Mouse (Mus musculus): ENCODE data around the gene Abcc5. TPM values are rescaled to one million over a fixed set of nuclear protein-coding genes. Genes with fewer than 3 reads are reported as not detected.
A peak's percentile ranks its signal among the peaks of the same experiment; 100 is the strongest.
"Not testable (repeated sequence)": the region's sequence is repeated elsewhere in the genome, so short reads cannot be mapped to it uniquely, and the experiment has no call there.

Gene Abcc5
- 59.9 and 60.2 TPM in 2 replicates for polyA plus RNA-seq (2015; fragmentation: Nextera tagmentation; extraction: Ambion mirVana)

DNA sequence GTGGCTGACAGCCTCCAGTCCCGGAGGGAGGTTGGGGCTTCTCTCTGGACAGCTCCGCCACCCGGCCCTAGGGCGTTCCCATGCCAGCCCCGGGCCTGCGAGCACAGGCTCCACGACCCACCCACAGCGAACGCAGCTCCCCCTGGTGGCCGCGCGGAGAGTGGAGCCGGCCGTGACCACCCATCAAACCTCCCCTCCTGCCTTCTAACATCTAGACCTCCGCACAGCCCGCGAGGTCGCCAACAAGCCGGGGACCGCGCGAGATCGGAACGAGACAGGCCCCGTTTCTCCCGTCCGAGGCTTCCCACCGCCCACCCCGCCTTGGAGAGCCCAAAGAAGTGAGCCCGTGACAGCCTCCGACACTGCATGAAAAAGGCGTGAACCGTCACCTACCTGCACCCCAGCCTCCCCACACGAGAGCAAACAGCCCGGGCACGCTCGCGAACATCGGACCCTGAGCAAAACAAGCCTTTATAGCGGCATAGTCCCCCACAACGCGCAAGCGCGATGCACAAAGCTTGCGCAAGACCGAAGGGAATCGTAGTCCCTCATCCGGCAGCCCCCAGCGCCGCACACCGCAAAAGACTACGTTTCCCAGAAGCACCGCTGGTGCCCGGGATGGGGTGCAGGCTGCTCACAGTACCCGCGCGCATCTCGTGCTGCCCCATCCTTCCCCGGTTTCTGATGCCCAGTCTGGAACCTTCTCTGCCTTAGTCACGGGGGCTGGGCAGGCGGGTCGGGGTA, at the start of gene Abcc5:
Abcc5 (minus strand) TSS at position 540 of the 744 bp plus-strand sequence.
- Histone ChIP-seq H3K36me3 (ENCODE audit: control insufficient read depth, insufficient read depth, low read length) (no peaks in the 10 kb centered on the region; the same call in 1 of the 2 replicates), H3K9me3 (replicated peaks; ENCODE audit: control insufficient read depth, low read length) (no peaks in the 10 kb centered on the region), H3K27ac (ENCODE audit: low read length) (peak within 1 kb of the TSS; percentile 57), H3K9ac (ENCODE audit: low read length) (peak within 1 kb of the TSS; percentile 84), H3K4me1 (ENCODE audit: control insufficient read depth, insufficient read depth, low read length) (peaks cover 13% of the 10 kb centered on the region), H3K4me3 (replicated peaks; ENCODE audit: low read length) (peak within 1 kb of the TSS; percentile 84), H3K27me3 (ENCODE audit: control insufficient read depth, insufficient read depth, low read length) (no peaks in the 10 kb centered on the region), H3K4me2 (ENCODE audit: low read depth, low read length) (peak within 1 kb of the TSS; percentile 76)
- under 1% methylated on average over 62 of the region's 62 CpGs for WGBS
- ATAC-seq (ENCODE audit: insufficient read depth, low FRiP score), result peak; percentile 96

DNA sequence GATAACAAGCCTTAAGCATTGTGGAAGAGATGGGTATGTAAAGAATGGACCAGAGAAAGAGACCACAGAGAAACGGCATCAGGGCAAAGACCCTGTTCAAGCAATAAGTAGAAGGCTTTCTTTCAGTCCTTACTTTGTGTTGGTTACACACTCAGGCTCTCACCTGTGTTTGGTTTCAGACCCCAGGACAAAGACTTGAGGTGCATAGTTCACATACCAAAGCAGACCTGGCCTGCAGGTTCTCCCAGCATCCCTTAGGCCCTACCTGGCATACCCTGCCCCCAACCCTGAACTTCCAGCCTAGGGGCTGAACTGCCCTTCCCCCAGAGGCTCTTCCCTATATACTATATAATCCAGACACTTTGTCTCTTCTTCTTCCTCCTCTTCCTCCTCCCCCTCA, 49.1 kb upstream of the Abcc5 start:
- Histone ChIP-seq H3K4me2 (ENCODE audit: low read depth, low read length) (no peak overlapping the region), H3K4me1 (ENCODE audit: control insufficient read depth, insufficient read depth, low read length) (0 out of 2 replicates have a peak, but pooled peaks cover 2% of the 10 kb centered on the region), H3K4me3 (replicated peaks; ENCODE audit: low read length) (no peak overlapping the region), H3K9ac (ENCODE audit: low read length) (no peak overlapping the region), H3K36me3 (ENCODE audit: control insufficient read depth, insufficient read depth, low read length) (no peaks in the 10 kb centered on the region), H3K27ac (ENCODE audit: low read length) (no peak overlapping the region), H3K27me3 (ENCODE audit: control insufficient read depth, insufficient read depth, low read length) (no peaks in the 10 kb centered on the region), H3K9me3 (replicated peaks; ENCODE audit: control insufficient read depth, low read length) (no peaks in the 10 kb centered on the region)
- WGBS, result 76% methylated on average over 1 of the region's 1 CpGs
- ATAC-seq (ENCODE audit: insufficient read depth, low FRiP score), result no peak

DNA sequence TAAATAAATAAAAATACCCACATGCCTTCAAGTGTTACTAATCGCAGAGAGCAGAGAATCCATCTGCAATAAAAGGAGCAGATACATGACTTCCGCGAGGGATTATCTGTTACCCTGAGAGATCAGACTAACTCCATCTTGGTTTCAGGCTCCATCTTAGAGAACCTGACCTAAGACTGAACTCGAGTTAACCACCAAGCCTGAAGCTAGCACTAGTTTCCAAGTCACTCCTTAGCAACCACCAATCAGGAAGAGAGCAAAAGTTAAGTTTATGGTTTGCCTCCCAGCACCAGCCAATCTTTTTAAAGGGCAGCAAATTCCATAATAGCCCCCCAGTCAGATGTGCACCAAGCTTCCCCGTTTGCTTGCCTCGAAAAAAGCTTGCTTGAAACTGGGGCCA, 48.6 kb upstream of the Abcc5 start:
- no peaks in the 10 kb centered on the region for H3K27me3 ChIP-seq (ENCODE audit: control insufficient read depth, insufficient read depth, low read length)
- H3K4me3 ChIP-seq (replicated peaks; ENCODE audit: low read length), result no peak overlapping the region
- H3K9me3 ChIP-seq (replicated peaks; ENCODE audit: control insufficient read depth, low read length), result no peaks in the 10 kb centered on the region
- H3K4me2 ChIP-seq (ENCODE audit: low read depth, low read length), result no peak overlapping the region
- ATAC-seq (ENCODE audit: insufficient read depth, low FRiP score), result no peak
- H3K36me3 ChIP-seq (ENCODE audit: control insufficient read depth, insufficient read depth, low read length), result no peaks in the 10 kb centered on the region
- 78% methylated on average over 6 of the region's 6 CpGs for WGBS
- 0 out of 2 replicates have a peak, but pooled peaks cover 2% of the 10 kb centered on the region for H3K4me1 ChIP-seq (ENCODE audit: control insufficient read depth, insufficient read depth, low read length)
- no peak overlapping the region for H3K27ac ChIP-seq (ENCODE audit: low read length)
- no peak overlapping the region for H3K9ac ChIP-seq (ENCODE audit: low read length)

DNA sequence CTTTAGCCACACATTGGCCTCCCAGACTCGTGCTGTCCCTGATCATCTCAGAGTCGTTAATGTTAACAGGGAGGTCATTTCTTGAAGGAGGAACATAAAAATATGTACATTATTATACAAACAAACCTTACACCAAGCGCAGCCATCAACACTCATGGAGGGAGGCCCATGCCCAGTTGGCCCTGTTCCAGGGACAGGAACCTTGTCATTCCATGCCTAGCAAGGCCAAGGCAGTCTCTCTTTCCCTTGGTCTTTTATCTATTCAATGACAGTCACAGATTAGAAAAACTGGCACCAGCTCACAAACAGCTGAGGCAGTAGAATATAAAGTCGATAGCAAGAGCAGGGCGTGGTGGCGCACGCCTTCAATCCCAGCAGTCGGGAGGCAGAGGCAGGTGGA, 48.0 kb upstream of the Abcc5 start:
- no peak for ATAC-seq (ENCODE audit: insufficient read depth, low FRiP score)
- 0 out of 2 replicates have a peak, but pooled peaks cover 2% of the 10 kb centered on the region for H3K4me1 ChIP-seq (ENCODE audit: control insufficient read depth, insufficient read depth, low read length)
- H3K9me3 ChIP-seq (replicated peaks; ENCODE audit: control insufficient read depth, low read length), result no peaks in the 10 kb centered on the region
- H3K27ac ChIP-seq (ENCODE audit: low read length), result no peak overlapping the region
- no peak overlapping the region for H3K4me2 ChIP-seq (ENCODE audit: low read depth, low read length)
- WGBS, result 87% methylated on average over 8 of the region's 8 CpGs
- no peaks in the 10 kb centered on the region for H3K27me3 ChIP-seq (ENCODE audit: control insufficient read depth, insufficient read depth, low read length)
- no peak overlapping the region for H3K9ac ChIP-seq (ENCODE audit: low read length)
- H3K36me3 ChIP-seq (ENCODE audit: control insufficient read depth, insufficient read depth, low read length), result no peaks in the 10 kb centered on the region
- H3K4me3 ChIP-seq (replicated peaks; ENCODE audit: low read length), result no peak overlapping the region

DNA sequence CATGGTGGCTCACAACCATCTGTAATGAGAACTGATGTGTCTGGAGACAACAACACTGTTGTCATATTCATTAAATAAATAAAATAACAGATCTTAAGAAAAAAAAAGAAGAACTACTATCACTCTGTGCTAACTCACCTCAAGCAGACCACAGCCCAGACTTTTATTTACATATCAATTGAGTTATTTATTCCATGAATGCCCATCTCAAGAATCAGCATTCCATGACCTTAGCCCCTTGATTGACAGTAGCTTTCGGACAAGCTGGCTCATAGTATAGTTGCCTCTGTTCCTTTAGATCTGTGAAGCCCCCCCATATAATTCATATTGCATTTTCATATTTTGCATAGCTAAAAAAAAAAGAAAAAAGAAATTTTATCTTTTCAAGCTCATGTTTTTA, 47.6 kb upstream of the Abcc5 start:
- H3K27ac ChIP-seq (ENCODE audit: low read length), result no peak overlapping the region

DNA sequence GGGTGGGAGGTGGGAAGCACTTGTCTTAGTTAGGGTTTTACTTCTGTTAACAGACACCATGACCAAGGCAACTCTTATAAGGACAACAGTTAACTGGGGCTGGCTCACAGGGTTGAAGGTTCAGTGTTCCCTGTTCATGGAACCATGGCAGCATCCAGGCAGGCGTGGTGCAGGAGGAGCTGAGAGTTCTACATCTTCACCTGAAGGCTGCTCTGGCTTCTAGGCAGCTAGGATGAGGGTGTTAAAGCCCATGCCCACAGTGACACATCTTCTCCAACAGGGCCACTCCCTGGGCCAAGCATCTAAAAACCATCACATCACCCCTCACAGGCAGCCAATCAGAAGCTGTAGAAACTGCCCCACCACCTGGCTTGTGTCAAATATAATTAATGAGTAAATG, 45.5 kb upstream of the Abcc5 start:
- no peak overlapping the region for H3K27ac ChIP-seq (ENCODE audit: low read length)
- 63% methylated on average over 1 of the region's 1 CpGs for WGBS

More for the DNA sequence above, 47.6 kb upstream of the Abcc5 start:
- no peaks in the 10 kb centered on the region for H3K9me3 ChIP-seq (replicated peaks; ENCODE audit: control insufficient read depth, low read length)
- no peak overlapping the region for H3K4me3 ChIP-seq (replicated peaks; ENCODE audit: low read length)
- H3K27me3 ChIP-seq (ENCODE audit: control insufficient read depth, insufficient read depth, low read length), result no peaks in the 10 kb centered on the region
- WGBS, result 80% methylated on average over 1 of the region's 1 CpGs
- H3K4me1 ChIP-seq (ENCODE audit: control insufficient read depth, insufficient read depth, low read length), result 0 out of 2 replicates have a peak, but pooled peaks cover 2% of the 10 kb centered on the region
- no peak for ATAC-seq (ENCODE audit: insufficient read depth, low FRiP score)
- H3K9ac ChIP-seq (ENCODE audit: low read length), result no peak overlapping the region
- no peaks in the 10 kb centered on the region for H3K36me3 ChIP-seq (ENCODE audit: control insufficient read depth, insufficient read depth, low read length)
- no peak overlapping the region for H3K4me2 ChIP-seq (ENCODE audit: low read depth, low read length)

DNA sequence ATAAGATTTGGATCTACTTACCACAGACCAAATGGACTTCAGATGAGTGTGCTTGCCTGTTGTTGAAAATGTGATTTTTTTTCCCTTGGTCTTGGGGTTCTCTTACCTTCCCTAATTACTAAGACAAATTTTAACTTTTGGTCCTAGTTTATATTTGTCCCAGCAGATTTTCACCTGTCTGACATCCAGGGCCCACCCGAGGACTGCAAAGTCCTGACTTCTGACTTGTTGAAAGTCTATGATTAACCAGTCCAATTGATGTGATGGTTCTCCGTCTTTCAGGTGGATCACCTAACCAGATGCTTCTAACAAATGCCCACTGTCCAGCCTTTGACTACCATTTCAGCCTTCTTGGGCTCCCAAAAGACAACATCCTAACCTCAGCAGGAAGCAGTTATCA, 44.8 kb upstream of the Abcc5 start:
- WGBS, result 88% methylated on average over 2 of the region's 2 CpGs

More for the DNA sequence above, 45.5 kb upstream of the Abcc5 start:
- H3K9me3 ChIP-seq (replicated peaks; ENCODE audit: control insufficient read depth, low read length), result no peaks in the 10 kb centered on the region
- H3K4me1 ChIP-seq (ENCODE audit: control insufficient read depth, insufficient read depth, low read length), result no peaks in the 10 kb centered on the region
- H3K4me2 ChIP-seq (ENCODE audit: low read depth, low read length), result no peak overlapping the region
- H3K4me3 ChIP-seq (replicated peaks; ENCODE audit: low read length), result no peak overlapping the region
- H3K27me3 ChIP-seq (ENCODE audit: control insufficient read depth, insufficient read depth, low read length), result no peaks in the 10 kb centered on the region
- no peaks in the 10 kb centered on the region for H3K36me3 ChIP-seq (ENCODE audit: control insufficient read depth, insufficient read depth, low read length)
- H3K9ac ChIP-seq (ENCODE audit: low read length), result no peak overlapping the region
- ATAC-seq (ENCODE audit: insufficient read depth, low FRiP score), result no peak

DNA sequence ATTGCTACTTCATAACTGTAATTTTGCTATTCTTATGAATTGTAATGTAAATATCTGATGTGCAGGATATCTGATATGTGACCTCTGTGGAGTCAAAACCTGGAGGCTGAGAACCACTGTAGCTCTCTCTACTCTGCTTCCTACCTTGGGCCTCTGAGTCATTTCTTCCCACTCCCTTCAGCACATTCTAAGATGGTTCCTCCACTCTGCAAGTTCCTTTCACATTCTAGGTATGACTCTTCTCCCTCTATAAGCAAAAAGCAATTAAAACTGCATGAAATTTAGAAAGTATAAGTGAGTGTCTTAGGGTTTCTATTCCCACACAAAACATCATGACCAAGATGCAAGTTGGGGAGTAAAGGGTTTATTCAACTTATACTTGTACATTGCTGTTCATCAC, 38.5 kb upstream of the Abcc5 start:
- no peaks in the 10 kb centered on the region for H3K27me3 ChIP-seq (ENCODE audit: control insufficient read depth, insufficient read depth, low read length)
- no peak overlapping the region for H3K9ac ChIP-seq (ENCODE audit: low read length)
- H3K9me3 ChIP-seq (replicated peaks; ENCODE audit: control insufficient read depth, low read length), result no peaks in the 10 kb centered on the region
- no peak overlapping the region for H3K27ac ChIP-seq (ENCODE audit: low read length)
- H3K36me3 ChIP-seq (ENCODE audit: control insufficient read depth, insufficient read depth, low read length), result no peaks in the 10 kb centered on the region
- ATAC-seq (ENCODE audit: insufficient read depth, low FRiP score), result no peak
- H3K4me1 ChIP-seq (ENCODE audit: control insufficient read depth, insufficient read depth, low read length), result no peaks in the 10 kb centered on the region
- no peak overlapping the region for H3K4me2 ChIP-seq (ENCODE audit: low read depth, low read length)
- no peak overlapping the region for H3K4me3 ChIP-seq (replicated peaks; ENCODE audit: low read length)

More for the DNA sequence above, 44.8 kb upstream of the Abcc5 start:
- Histone ChIP-seq H3K36me3 (ENCODE audit: control insufficient read depth, insufficient read depth, low read length) (no peaks in the 10 kb centered on the region), H3K9me3 (replicated peaks; ENCODE audit: control insufficient read depth, low read length) (no peaks in the 10 kb centered on the region), H3K4me1 (ENCODE audit: control insufficient read depth, insufficient read depth, low read length) (no peaks in the 10 kb centered on the region), H3K27me3 (ENCODE audit: control insufficient read depth, insufficient read depth, low read length) (no peaks in the 10 kb centered on the region), H3K4me2 (ENCODE audit: low read depth, low read length) (no peak overlapping the region), H3K4me3 (replicated peaks; ENCODE audit: low read length) (no peak overlapping the region), H3K27ac (ENCODE audit: low read length) (no peak overlapping the region), H3K9ac (ENCODE audit: low read length) (no peak overlapping the region)
- ATAC-seq (ENCODE audit: insufficient read depth, low FRiP score), result no peak

DNA sequence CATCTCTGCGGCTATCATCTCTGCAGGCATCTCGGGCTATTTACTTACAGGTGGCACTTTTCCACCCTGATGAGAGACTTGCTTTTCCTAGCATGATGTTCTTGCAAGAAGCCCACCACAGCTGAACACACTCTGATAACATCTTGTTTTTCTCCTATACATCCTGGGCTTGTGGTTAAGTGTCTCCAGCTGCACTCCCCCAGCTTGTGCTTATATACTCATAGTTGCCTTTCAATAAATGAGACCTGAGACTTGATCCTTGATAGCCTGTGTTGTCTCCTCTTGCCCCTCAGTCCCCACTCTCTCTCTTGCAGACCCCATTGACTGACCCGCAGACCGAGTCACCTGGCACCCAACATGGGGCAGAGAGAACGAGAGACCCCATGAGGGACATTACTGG, 32.5 kb upstream of the Abcc5 start:
- not testable (repeated sequence) for H3K4me2 ChIP-seq (ENCODE audit: low read depth, low read length); H3K9me3 ChIP-seq (replicated peaks; ENCODE audit: control insufficient read depth, low read length); H3K27me3 ChIP-seq (ENCODE audit: control insufficient read depth, insufficient read depth, low read length); H3K27ac ChIP-seq (ENCODE audit: low read length); H3K9ac ChIP-seq (ENCODE audit: low read length); ATAC-seq (ENCODE audit: insufficient read depth, low FRiP score); H3K4me3 ChIP-seq (replicated peaks; ENCODE audit: low read length); H3K36me3 ChIP-seq (ENCODE audit: control insufficient read depth, insufficient read depth, low read length); H3K4me1 ChIP-seq (ENCODE audit: control insufficient read depth, insufficient read depth, low read length)
- WGBS, result 88% methylated on average over 5 of the region's 5 CpGs

Measured in stomach, embryonic 16.5 days (tissue).